Mouse (Mus musculus): ENCODE measurements around the gene Ndufs1.

Ndufs1 gene

GRCm38 (mm10) chr1:63115540-63115939, 61.1 kb downstream of the Ndufs1 start:
- DNase-seq (ENCODE audit: low read depth, low spot score), result no peak

DNA sequence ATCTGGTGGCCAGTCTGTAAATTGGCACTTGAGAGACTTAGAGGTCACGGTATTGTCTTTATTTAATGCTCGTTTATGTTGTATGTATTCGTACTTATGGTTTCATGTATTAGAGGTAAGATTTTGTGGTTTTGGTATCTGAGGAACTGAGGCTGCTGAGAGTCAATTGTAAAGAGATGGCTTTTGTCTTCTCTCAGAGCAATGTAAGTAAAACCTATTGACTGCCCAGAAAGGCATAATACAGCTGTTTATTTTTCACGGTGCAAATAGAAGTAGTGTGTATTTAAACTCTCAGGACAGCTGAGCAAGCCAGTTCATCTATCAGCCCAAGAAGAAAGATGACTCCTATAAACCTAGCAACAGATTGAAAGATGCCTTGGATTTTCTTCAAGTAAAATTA, 61.5 kb downstream of the Ndufs1 start:
- no peak for DNase-seq (ENCODE audit: low read depth, low spot score)

DNA sequence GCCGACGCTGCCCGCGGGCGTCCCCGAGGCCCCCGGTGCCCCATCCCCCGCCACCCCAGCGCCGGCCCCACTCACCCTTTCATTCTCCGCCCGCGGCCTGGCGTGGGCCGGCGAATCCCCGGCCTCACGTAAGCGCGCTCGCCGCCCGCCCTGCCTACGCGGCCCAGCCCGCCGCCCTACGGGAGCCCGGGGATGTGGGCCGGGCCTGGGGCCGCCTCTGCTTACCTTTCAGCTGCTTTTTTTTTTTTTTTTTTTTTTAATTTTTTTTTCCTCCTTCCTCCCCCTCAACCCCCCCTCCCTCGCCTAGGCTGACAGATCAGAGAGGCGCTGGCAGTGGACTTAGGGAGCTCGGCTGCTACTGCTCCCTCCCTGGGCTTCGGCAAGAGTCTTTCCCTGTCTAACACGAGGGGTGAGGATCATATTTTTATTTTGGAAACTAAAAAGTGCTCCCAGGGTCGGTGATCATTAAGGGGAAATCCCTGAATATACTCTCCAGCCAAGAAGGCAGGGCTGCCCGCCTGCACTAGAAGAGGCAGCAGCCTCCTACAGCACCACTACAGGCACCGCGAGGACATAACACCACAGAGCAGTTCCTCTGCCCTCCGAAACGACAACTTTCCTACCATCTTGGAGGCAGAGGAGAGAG, 62.4 kb downstream of the Ndufs1 start, which contains the start of gene Ino80d:
Gene Ino80d (minus strand): TSS at position 532 of the 646 bp plus-strand sequence.
- peak; percentile 92 for DNase-seq (ENCODE audit: low read depth, low spot score)

DNA sequence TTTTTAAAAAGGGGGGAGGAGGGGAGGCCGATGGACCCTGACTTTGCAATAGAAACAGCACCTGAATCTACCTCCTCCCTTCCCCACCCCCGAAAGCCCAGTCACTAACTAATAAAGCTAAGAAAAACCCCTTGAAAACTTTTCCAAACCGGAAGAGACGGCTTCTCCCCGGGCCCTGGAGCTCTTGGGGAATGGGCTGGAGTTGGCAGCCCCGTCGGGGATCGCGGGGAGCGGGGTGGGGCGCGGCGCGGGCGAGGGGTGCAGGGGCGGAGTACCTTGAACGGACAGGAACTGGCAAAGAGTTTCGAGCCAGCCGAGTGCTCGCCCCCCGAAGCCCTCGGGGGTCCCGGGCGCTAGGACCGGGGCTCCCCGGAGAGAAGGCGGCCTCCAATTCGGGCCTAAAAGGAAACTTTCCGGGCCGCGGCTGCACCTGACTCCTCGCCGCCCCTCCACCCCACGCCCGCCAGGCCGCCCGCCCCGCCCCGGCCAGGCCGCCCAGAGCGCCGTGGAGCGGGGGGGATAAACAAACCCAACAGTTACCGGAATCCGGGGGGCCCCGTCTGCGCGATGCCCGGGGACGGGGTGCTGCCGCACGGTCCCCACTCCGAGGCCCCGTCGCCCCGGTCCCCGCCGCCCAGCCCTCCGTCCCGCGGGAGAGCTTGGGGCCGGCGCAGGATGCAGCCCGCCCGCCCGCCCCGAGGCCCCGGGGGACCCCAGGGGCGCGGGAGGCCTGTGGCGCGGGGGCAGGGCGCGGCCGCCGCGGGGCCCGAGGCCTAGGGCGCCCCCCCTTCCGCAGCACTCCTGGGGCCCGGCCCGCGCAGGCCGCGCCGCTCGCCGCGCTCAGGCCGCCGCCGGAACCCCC, 63.1 kb downstream of the Ndufs1 start:
- DNase-seq (ENCODE audit: low read depth, low spot score), result peak; percentile 50

GRCm38 (mm10) chr1:63112865-63113261, 63.8 kb downstream of the Ndufs1 start:
- DNase-seq (ENCODE audit: low read depth, low spot score), result peak; percentile 47

DNA sequence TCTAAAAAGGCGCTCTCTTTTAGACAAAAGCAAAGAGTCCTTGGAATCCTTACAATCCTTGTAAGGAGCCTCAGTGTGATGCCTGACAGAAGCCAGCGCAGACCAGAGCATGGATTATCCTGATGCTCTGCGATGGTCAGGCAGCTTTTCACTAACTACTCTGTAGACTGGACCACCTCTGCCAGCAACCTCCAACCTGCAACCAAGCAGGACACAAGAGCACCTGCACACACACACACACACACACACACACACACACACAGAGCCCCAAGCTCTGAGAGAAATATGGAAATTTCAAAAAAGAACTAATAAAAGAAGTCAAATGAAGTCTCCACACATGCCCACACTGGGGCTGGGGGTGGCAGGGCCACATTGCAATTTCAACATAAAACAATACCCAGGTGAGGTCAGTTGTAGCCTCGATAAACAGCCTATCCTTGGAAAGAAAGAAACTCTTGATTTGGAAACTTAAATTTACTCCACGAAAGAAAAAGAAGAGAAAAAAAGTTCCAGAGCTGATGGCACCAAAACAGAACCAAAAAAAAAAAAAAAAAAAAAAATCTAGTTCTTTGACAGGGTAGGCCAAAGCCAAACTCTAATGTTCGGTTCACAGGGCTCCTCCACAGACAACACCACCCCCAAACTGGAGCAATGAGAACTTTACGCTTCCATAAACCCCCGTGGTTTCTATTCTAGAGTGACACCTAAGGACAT, 64.3 kb downstream of the Ndufs1 start:
- no peak for DNase-seq (ENCODE audit: low read depth, low spot score)

DNA sequence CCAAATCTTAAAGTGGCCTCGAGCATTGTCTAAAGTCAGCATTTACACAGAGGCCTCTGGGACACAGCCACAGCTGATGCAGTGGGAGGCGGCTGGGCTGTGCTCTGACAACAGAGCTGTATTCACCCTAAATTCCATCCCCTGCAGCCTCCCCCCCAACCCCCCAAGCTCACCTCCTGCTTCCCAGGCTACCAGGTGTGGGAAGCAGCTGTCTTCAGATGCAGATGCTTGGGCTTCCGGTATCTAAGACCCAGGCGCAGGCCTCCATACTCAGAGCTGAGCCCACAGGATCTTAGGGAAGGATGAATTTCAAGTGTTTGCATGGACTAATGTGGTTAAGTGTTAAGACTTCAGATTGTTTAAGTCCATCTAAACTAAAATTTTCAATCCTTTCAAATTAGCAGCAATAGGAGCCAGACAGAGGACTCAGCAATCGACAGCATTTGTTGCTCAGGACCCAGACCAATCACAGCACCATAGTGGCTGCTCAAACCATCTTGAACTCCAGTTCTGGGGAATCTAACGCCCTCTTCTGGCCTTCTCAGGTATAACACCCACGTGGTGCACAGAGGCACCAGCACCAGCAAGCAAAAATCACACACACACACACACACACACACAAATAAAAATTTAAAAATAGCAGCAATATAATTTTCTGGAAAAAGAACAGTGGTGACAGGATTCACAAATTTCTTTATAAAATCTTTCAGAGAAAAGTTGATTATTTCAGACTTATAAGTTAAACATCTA, 65.9 kb downstream of the Ndufs1 start:
- DNase-seq (ENCODE audit: low read depth, low spot score), result peak; percentile 93

- DNase-seq (ENCODE audit: low read depth, low spot score), result peak; percentile 86
Measured at GRCm38 (mm10) chr1:63107614-63108327, 68.9 kb downstream of the Ndufs1 start.

GRCm38 (mm10) chr1:63102758-63103451, 73.7 kb downstream of the Ndufs1 start:
- no peak for DNase-seq (ENCODE audit: low read depth, low spot score)

- no peak for DNase-seq (ENCODE audit: low read depth, low spot score)
Measured at GRCm38 (mm10) chr1:63100196-63100595, 76.4 kb downstream of the Ndufs1 start.

- DNase-seq (ENCODE audit: low read depth, low spot score), result no peak
Measured at GRCm38 (mm10) chr1:63098831-63099230, 77.8 kb downstream of the Ndufs1 start.

GRCm38 (mm10) chr1:63096071-63096470, 80.6 kb downstream of the Ndufs1 start:
- DNase-seq (ENCODE audit: low read depth, low spot score), result no peak
